Mouse (Mus musculus) limb, embryonic 13.5 days (tissue): ENCODE results near the gene Aurkb. TPM values are rescaled to one million over a fixed set of nuclear protein-coding genes. Genes with fewer than 3 reads are reported as not detected.

Experiments
- ATAC-seq: fragments of 200-750 bp; cut with Nextera tagmentation; 2 replicates; pipeline ENCODE4 v1.8.0; 2017; ENCODE audit warnings: low read depth, moderate number of reproducible peaks, moderate TSS enrichment; ENCODE audit not compliant: low FRiP score
- H3K27ac ChIP-seq: fragments of 300-500 bp; sonication (generic); 2 replicates; pipeline ENCODE4 v1.5.1; 2015; ENCODE audit warnings: inconsistent platforms, mild to moderate bottlenecking, moderate library complexity
- H3K27me3 ChIP-seq: fragments of 300-500 bp; sonication (generic); 2 replicates; pipeline ENCODE4 v1.6.1; 2015; ENCODE audit warnings: mild to moderate bottlenecking, inconsistent platforms
- H3K36me3 ChIP-seq: fragments of 300-500 bp; sonication (generic); 2 replicates; pipeline ENCODE4 v1.6.1; 2015; ENCODE audit warnings: inconsistent platforms, mild to moderate bottlenecking, moderate library complexity
- H3K4me1 ChIP-seq: fragments of 300-500 bp; sonication (generic); 2 replicates; pipeline ENCODE4 v1.6.1; 2015; ENCODE audit warnings: inconsistent platforms
- H3K4me2 ChIP-seq: fragments of 300-500 bp; sonication (generic); replicated peaks from 2 replicates; pipeline ENCODE4 v1.6.1; 2015; ENCODE audit warnings: inconsistent platforms, mild to moderate bottlenecking, moderate library complexity
- H3K4me3 ChIP-seq: fragments of 300-500 bp; sonication (generic); 2 replicates; pipeline ENCODE4 v1.5.1; 2015; ENCODE audit warnings: moderate library complexity, mild to moderate bottlenecking, inconsistent platforms
- H3K9ac ChIP-seq: fragments of 300-500 bp; sonication (generic); 2 replicates; pipeline ENCODE4 v1.6.1; 2015; ENCODE audit warnings: mild to moderate bottlenecking, inconsistent platforms
- H3K9me3 ChIP-seq: fragments of 300-500 bp; sonication (generic); 2 replicates; pipeline ENCODE4 v1.6.1; 2016; ENCODE audit warnings: inconsistent platforms
- WGBS: fragments of 180-500 bp; shearing (Covaris S2); methylation state at CpG from one replicate; pipeline ENCODE4 v1.1.7; 2015; 5-methylcytosine and 5-hydroxymethylcytosine counted together
- polyA plus RNA-seq: library from polyadenylated mRNA; unstranded; fragments of >200 nt; fragmentation: Nextera tagmentation; extraction: Ambion mirVana; gene quantifications from 2 replicates; pipeline ENCODE4 v1.2.1, GENCODE M21; 2015

Gene Aurkb
- polyA plus RNA-seq, 1 experiment from 2014 or later, result 141 TPM

DNA sequence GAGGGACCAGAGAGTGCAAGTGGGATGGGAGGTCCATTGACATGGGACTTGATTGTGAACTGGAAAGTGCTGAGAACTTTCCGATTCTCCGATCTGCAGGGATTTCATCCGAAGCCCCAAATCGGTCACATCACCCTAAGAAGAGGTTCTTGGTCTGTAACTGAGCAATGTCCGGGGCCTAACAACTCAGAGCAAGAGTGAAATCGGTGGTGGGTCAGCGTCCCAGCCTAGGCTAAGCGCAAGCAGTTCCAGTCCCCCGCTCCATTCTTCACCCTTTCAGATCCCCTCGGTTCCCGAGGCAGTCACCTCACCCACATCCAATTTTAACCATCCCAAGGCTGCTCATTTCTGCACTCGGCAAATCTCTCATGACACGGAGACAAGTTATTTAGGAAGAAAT is 24.6 kb downstream of the Aurkb start:
- no peaks in the 10 kb centered on the region for H3K27me3 ChIP-seq
- no peaks in the 10 kb centered on the region for H3K36me3 ChIP-seq
- H3K4me2 ChIP-seq, result peak overlapping the region; percentile 79
- no peaks in the 10 kb centered on the region for H3K9me3 ChIP-seq
- no peak for ATAC-seq
- peak overlapping the region; percentile 93 for H3K27ac ChIP-seq
- peaks cover 35% of the 10 kb centered on the region for H3K4me1 ChIP-seq
- peak overlapping the region; percentile 58 for H3K4me3 ChIP-seq
- WGBS, result 0% methylated on average over 13 of the region's 13 CpGs
- H3K9ac ChIP-seq, result peak overlapping the region; percentile 88

DNA sequence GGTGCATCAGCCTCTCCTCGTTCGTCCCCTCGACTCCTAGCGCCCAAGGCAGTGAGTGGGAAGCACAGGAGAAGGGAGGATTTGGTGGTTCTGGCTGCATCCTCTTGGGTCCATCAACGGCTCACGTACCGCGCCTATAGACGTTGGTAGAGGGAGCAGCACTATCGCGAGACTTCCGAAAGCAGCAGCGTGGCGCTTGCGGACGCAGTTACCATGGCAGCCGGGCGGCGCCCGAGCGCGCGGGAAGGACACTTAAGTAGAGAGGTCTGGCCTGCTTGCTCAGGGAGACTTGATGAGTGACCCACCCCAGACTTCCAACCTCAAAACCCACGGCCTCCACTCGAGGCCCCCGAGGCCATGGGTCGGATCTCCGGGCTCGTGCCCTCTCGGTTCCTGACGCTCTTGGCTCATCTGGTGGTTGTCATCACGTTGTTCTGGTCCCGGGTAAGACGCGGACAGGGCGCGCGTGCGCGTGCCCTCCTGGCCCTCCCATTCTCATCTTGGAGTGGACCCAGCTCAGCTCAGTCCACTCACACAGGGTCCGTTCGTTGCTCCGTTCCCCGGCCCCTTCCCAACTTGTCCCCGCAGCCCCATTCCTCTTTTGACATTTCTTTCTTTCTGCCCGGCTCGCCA is 25.3 kb downstream of the Aurkb start, which contains the start of gene Tmem107:
Tmem107 (plus strand) TSS at position 217 of the 633 bp plus-strand sequence.
- Histone ChIP-seq H3K4me3 (peak within 1 kb of the TSS; percentile 58), H3K4me1 (peaks cover 34% of the 10 kb centered on the region), H3K36me3 (no peaks in the 10 kb centered on the region), H3K9ac (peak within 1 kb of the TSS; percentile 88), H3K4me2 (peak within 1 kb of the TSS; percentile 79), H3K27me3 (no peaks in the 10 kb centered on the region), H3K9me3 (no peaks in the 10 kb centered on the region), H3K27ac (peak within 1 kb of the TSS; percentile 93)
- under 1% methylated on average over 47 of the region's 47 CpGs for WGBS
- ATAC-seq, result peak; percentile 91

DNA sequence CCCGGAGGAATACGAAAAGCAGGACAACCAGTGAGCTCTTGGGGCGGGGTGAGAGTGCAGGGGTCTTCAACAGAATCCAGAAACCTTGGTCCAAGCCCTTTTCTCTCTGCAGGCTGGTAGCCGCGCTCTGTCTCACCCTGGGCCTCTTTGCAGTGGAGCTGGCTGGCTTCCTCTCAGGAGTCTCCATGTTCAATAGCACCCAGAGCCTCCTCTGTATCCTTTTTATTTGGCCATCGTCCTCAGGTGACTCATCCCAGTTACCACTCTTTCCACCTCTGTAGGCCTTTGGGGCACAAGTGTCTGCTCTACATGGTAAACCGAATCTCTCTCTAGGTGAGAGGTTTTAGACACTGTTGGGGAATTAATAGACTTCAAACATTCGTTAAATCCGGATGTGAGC is 25.8 kb downstream of the Aurkb start:
- 22% methylated on average over 9 of the region's 9 CpGs for WGBS
- Histone ChIP-seq H3K27ac (peak overlapping the region; percentile 93; the same call in 1 of the 2 replicates), H3K27me3 (no peaks in the 10 kb centered on the region), H3K9me3 (no peaks in the 10 kb centered on the region), H3K9ac (peak overlapping the region; percentile 88), H3K4me3 (peak overlapping the region; percentile 58), H3K4me1 (peaks cover 29% of the 10 kb centered on the region), H3K4me2 (peak overlapping the region; percentile 79), H3K36me3 (no peaks in the 10 kb centered on the region)
- no peak for ATAC-seq

DNA sequence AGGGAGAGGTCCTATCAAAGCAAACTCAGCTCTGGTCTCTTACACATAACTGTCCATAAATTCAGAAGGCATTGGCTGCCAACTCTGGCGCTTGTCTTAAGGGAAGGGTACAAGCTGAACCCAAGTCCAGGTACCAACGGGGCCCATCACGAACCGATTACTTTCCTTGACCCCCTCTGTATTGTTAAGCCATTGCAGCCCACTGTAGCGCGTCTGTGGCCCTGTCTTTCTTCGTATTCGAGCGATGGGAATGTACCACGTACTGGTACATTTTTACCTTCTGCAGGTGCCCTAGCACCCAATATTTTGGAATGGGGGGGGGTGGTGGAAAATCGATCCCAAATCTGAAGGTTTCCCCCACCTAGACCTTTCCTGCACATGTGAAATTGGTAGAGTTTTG is 26.8 kb downstream of the Aurkb start:
- H3K36me3 ChIP-seq, result no peaks in the 10 kb centered on the region
- H3K4me2 ChIP-seq, result peak overlapping the region; percentile 60
- no peak overlapping the region for H3K27ac ChIP-seq
- no peak for ATAC-seq
- peaks cover 24% of the 10 kb centered on the region for H3K4me1 ChIP-seq
- peak overlapping the region; percentile 30 for H3K4me3 ChIP-seq
- no peaks in the 10 kb centered on the region for H3K27me3 ChIP-seq
- H3K9me3 ChIP-seq, result no peaks in the 10 kb centered on the region
- 84% methylated on average over 11 of the region's 11 CpGs for WGBS
- peak overlapping the region; percentile 51; the same call in 1 of the 2 replicates for H3K9ac ChIP-seq

DNA sequence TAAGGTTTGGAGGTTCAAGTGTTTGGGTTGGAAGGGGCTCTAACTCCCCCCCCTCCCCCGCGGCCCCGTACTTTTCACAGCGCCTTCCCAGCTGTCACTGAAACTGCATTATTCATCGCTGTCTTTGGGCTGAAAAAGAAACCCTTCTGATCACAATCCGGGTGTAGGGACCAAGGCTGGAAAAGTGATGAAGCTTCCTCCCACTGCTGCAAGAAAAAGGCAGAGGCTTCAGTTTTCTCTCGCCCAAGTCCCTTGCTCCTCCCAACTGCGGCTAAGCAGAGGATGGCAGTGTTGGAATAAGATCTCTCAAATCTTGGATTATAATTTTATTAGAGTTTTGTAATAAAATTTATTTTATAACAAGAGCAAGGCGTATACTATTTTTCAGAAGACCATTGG is 27.2 kb downstream of the Aurkb start:
- 8% methylated on average over 9 of the region's 9 CpGs for WGBS
- Histone ChIP-seq H3K27ac (peak overlapping the region; percentile 82; the same call in 1 of the 2 replicates), H3K27me3 (no peaks in the 10 kb centered on the region), H3K9ac (peak overlapping the region; percentile 51), H3K4me3 (peak overlapping the region; percentile 30), H3K4me1 (peaks cover 24% of the 10 kb centered on the region), H3K4me2 (peak overlapping the region; percentile 60), H3K36me3 (no peaks in the 10 kb centered on the region), H3K9me3 (no peaks in the 10 kb centered on the region)
- no peak for ATAC-seq

DNA sequence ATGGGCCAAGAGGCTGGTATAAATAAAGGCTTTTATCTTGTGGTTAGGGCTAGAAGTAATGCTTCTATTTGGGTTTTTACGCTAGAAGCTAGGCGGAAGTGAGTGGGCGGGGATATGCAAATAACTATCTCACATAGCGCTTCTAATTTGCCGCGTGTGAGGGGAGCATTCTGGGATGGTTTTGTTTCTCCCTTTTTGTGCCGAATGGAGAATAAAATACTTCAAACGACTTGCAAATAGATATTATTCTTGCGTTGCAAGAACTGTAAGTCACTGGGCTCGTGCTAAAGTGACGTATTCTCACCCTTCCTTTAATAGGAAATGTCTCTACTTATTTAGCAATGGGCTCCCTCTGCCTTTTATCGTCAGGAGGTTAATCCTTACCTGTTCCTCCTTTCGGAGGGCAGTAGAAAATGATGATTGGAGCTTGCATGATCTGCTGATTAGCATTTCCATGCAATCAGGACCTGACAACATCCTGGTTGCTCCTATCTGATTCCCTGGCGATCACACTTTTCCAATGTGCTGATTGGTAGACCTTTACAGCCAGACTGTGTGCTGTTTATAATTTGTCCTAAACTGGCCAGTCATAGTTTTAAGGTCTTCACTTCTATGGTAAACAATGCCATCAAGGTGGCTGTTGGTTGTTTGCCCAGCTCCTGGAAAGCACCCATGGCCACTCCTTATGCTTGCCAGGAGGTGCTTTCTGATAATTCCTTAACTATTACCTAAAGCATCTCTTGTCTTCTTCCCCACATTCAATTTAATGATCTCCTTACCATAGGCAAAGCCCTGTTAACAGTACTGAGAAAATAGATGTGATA is 27.8 kb downstream of the Aurkb start:
- peak overlapping the region; percentile 30 for H3K4me3 ChIP-seq
- peaks cover 24% of the 10 kb centered on the region for H3K4me1 ChIP-seq
- no peaks in the 10 kb centered on the region for H3K27me3 ChIP-seq
- ATAC-seq, result peak; percentile 64
- no peaks in the 10 kb centered on the region for H3K9me3 ChIP-seq
- H3K9ac ChIP-seq, result peak overlapping the region; percentile 52; the same call in 1 of the 2 replicates
- WGBS, result under 1% methylated on average over 14 of the region's 14 CpGs
- H3K27ac ChIP-seq, result peak overlapping the region; percentile 82
- H3K4me2 ChIP-seq, result peak overlapping the region; percentile 60
- H3K36me3 ChIP-seq, result no peaks in the 10 kb centered on the region

DNA sequence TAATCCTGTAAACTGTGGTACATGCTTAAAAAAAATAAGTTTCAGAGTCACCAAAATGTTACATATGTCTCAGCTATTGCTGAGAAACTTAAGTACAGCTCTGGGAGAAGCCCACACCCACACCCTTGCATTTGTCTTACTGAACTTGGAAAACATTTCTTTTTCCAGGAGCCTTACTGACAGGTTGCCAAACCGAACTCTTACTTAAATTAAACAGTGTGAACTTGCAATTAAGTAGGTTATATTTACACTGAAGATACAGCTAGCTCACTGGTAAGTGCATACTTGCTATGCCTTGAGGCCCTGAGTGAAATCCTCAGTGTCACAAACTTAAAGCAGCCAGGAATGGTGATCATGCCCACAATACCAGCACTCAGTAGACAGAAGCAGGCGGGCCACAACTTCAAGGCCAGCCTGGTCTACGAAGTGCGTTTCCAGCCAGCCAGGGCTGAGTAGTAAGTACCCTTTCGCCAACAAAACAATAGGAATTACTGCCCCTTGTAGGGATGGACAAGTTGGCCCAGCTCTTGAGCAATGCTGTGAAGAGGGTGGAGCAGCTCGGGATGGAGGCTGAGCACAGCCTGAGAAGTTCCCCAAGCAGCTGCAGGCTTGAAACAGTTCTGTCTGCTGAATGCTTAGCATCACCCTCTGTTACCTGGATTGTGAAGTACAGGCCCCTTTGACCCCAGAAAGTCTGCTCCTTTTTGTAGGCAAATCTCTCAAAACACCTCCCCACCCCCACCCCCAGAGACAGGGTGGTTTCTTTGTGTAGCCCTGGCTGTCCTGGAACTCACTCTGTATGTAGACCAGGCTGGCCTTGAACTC is 28.7 kb downstream of the Aurkb start:
- H3K4me2 ChIP-seq, result 0 out of 2 replicates have a peak overlapping the region, but pooled peaks have one; percentile 60
- no peak for ATAC-seq
- peak overlapping the region; percentile 82 for H3K27ac ChIP-seq

DNA sequence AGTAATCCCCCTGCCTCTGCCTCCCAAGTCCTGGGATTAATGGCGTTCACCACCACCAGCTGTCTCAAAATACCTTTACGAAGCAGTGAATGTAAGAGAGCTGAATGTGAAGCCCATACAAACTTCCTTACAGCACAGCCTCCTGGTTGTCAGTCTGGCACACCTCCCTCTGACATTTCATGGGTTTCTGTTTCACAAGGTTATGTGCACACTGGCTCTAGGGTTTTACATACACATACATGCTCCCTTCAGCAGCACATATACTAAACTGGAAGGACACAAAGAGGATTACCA is 29.3 kb downstream of the Aurkb start:
- Histone ChIP-seq H3K27me3 (no peaks in the 10 kb centered on the region), H3K4me1 (peaks cover 24% of the 10 kb centered on the region), H3K9ac (no peak overlapping the region), H3K4me3 (no peak overlapping the region), H3K27ac (peak overlapping the region; percentile 82), H3K4me2 (no peak overlapping the region), H3K36me3 (no peaks in the 10 kb centered on the region), H3K9me3 (no peaks in the 10 kb centered on the region)
- ATAC-seq, result no peak
- 43% methylated on average over 2 of the region's 2 CpGs for WGBS

More for the DNA sequence above, 28.7 kb downstream of the Aurkb start:
- Histone ChIP-seq H3K9ac (no peak overlapping the region), H3K9me3 (no peaks in the 10 kb centered on the region), H3K36me3 (no peaks in the 10 kb centered on the region), H3K4me1 (peaks cover 24% of the 10 kb centered on the region), H3K27me3 (no peaks in the 10 kb centered on the region), H3K4me3 (no peak overlapping the region)
- WGBS, result 42% methylated on average over 6 of the region's 6 CpGs

DNA sequence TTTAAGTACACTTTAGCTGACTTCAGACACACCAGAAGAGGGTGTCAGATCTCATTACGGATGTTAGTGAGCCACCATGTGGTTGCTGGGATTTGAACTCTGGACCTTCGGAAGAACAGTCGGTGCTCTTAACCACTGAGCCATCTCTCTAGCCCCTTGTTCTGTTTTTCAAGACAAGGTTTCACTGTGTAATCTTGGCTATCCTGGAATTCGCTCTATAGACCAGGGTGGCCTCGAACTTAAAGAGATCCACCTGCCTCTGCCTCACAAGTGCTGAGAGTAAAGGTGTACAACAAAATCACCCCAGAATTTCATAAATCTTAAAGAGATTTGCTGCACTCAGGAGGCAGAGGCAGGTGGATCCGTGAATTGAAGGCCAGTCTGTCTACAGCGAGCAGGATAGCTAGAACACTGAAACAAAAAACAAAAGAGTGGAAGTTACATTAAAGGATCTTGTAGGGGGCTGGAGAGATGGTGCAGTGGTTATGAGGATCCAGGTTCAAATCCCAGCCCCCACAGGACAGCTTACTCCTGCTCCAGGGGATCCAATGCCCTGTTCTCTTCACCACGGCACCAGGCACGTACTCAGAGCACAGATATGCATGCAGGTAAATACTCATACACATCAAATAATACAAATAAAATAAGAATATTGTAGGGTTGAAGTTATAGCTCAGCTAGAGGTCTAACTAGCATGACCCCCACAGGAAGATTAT is 30.5 kb downstream of the Aurkb start:
- Histone ChIP-seq H3K4me2 (no peak overlapping the region), H3K4me1 (peaks cover 24% of the 10 kb centered on the region), H3K9ac (no peak overlapping the region), H3K36me3 (no peaks in the 10 kb centered on the region), H3K4me3 (no peak overlapping the region), H3K27me3 (no peaks in the 10 kb centered on the region), H3K9me3 (no peaks in the 10 kb centered on the region), H3K27ac (no peak overlapping the region)
- WGBS, result 50% methylated on average over 9 of the region's 9 CpGs
- no peak for ATAC-seq

DNA sequence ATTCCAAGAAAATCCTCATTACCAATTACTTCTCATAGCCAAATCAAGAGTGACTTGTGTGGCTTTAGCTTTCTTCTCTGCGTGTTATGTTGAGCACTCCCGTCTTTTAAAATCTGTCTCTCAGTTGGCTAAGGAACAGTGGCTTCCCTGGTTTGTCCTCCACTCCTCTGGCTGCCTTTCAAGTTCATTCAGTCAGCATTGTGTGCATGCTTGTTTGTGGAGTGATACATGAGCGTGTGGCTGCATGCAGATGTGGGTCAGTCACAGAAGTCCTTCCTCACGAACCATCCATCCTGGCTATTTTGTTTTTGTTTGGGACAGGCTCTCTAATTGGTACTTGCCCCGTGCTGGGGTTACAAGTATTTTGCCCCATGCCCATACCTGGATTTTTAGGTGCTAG is 31.1 kb downstream of the Aurkb start:
- H3K4me1 ChIP-seq, result peaks cover 18% of the 10 kb centered on the region
- no peaks in the 10 kb centered on the region for H3K27me3 ChIP-seq
- no peak overlapping the region for H3K4me3 ChIP-seq
- no peak overlapping the region for H3K27ac ChIP-seq
- H3K9ac ChIP-seq, result no peak overlapping the region
- H3K36me3 ChIP-seq, result no peaks in the 10 kb centered on the region
- 75% methylated on average over 5 of the region's 5 CpGs for WGBS
- ATAC-seq, result no peak
- H3K4me2 ChIP-seq, result no peak overlapping the region
- H3K9me3 ChIP-seq, result no peaks in the 10 kb centered on the region

DNA sequence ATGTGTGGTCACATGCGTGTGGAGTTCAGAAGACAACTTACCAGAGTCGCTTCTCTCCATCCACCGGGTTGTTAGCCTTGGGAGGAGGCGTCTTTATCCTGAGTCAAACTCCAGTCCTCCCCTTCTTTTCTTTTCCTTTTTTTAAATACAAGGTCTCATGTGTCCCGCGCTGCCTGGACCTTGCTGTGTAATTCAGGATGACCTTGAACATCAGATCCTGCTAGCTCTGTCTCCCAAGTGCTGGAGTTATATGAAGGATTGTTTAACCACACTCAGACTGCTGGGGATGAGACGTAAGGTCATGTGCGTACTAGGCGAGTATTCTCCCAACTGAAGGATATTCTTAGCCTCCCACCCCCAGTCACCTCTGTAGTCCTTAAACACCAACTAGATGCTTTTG is 31.9 kb downstream of the Aurkb start:
- no peaks in the 10 kb centered on the region for H3K27me3 ChIP-seq
- ATAC-seq, result no peak
- H3K27ac ChIP-seq, result no peak overlapping the region
- H3K9ac ChIP-seq, result no peak overlapping the region
- no peak overlapping the region for H3K4me3 ChIP-seq
- 83% methylated on average over 9 of the region's 9 CpGs for WGBS
- no peaks in the 10 kb centered on the region for H3K9me3 ChIP-seq
- H3K4me1 ChIP-seq, result peaks cover 10% of the 10 kb centered on the region
- H3K36me3 ChIP-seq, result no peaks in the 10 kb centered on the region
- H3K4me2 ChIP-seq, result no peak overlapping the region
